Mouse (Mus musculus): ENCODE data around the gene Zfp995.
"Not testable (repeated sequence)": the region's sequence is repeated elsewhere in the genome, so short reads cannot be mapped to it uniquely, and the experiment has no call there.

Zfp995 gene

GRCm38 (mm10) chr17:21909456-21910052 is at the start of gene Zfp995:
TSS of gene Zfp995 (minus strand) at chr17:21909926.
- peak; percentile 66 to 74 for DNase-seq

- no peak for DNase-seq
Measured at GRCm38 (mm10) chr17:21909039-21909438, 687 bp downstream of the Zfp995 start.

DNA sequence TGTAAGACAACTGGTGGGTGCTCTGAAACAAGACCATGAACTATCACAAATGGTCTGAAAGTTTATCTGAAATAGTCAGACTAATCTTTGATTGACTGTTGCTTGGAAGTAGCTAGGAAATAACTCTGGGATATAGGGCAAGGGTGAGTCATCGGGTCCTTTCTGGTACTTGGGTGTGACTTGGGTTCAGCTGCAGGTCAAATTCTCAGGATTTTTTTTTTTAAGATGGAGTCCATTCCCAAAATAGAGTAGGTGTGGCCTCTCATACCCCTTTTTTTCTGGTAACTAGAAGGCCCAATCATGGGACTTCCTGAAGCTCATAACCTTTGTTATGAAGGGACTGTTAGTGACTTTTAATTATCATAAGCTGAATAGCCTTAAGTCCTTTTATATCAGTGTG is 38.5 kb downstream of the Zfp995 start:
- DNase-seq: no peak

- not testable (repeated sequence) for DNase-seq
Measured at GRCm38 (mm10) chr17:21846322-21846582, 63.5 kb downstream of the Zfp995 start.

DNA sequence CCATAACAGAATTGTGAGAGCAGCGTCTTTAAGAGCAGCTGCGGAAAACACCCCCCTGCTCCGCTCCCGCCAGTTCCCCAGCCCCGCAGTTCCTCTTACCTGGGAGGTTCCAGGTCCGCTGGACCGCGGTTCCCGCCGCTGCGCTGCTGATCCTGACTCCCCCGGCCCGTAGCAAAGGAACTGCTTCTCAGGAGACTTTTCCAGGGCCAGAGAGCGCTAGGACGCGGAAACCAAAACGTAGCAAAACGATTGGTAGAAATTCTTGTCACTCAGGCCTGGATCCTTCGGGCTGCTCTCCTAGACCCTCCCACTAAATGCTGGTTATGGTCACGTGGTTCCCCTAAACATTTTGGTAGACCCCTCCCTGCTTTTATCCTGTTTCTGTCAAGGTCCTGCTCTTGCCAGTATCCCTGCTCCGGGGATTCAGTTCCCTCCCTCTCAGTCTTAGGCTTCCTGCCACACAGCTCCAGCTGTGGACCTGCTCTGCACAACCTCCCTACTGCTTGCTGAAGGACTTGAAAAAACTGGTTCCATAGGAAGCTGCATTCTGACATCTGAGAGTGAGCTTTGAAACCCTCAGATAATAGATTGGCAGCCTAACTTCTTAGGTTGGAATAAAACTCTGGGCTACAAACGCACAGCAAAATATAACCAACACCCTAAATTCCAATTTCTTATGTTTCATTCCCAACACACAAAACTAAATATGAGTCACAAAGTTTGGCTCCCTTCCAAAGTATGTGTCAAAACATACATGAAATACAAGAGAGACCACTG is 64.0 kb downstream of the Zfp995 start, which contains the start of gene Zfp820:
Zfp820 (minus strand) TSS at position 228 of the 777 bp plus-strand sequence.
- peak; percentile 37 to 47 for DNase-seq

GRCm38 (mm10) chr17:21838510-21838909 is 71.2 kb downstream of the Zfp995 start:
- no peak for DNase-seq

Data from thymus, postnatal 36 days (tissue).